Mouse (Mus musculus) skeletal muscle tissue, postnatal 0 days (tissue): ENCODE measurements around the gene Gcnt7. TPM values are rescaled to one million over a fixed set of nuclear protein-coding genes. Genes with fewer than 3 reads are reported as not detected.

Experiments used
- polyA plus RNA-seq: library from polyadenylated mRNA; unstranded; fragments of >200 nt; fragmentation: Nextera tagmentation; extraction: Ambion mirVana; gene quantifications from 2 replicates; pipeline ENCODE4 v1.2.1, GENCODE M21; 2015

The Gcnt7 gene
- polyA plus RNA-seq = 0.40 and 0.54 TPM in 2 replicates

DNA sequence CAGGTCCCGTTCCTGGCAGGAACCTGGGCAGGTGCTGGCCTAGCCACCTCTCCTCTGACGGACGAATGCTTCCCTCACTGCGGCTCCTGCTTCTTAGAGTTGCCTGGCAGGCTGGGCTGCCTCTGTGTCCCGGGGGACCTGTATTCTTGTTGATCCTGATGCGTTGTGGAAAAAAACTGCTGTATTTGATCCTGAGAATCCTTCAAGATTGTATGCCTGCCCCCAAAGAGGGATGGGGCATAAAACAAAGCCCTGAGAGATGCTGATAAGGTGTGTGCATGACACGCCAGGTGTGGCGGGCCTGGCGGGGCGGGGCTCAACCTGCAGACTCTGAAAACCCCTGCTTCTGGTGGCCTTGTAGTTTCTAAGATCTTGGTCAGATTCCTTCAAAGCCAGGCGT lies at the start of gene Gcnt7:
Gcnt7 (minus strand) TSS at position 101 of the 400 bp plus-strand sequence.

GRCm38 (mm10) chr2:172472318-172472717 lies 13.9 kb upstream of the Gcnt7 start, which contains the start of gene Fam209:
Gene Fam209, plus strand, starts transcription at chr2:172472520.

DNA sequence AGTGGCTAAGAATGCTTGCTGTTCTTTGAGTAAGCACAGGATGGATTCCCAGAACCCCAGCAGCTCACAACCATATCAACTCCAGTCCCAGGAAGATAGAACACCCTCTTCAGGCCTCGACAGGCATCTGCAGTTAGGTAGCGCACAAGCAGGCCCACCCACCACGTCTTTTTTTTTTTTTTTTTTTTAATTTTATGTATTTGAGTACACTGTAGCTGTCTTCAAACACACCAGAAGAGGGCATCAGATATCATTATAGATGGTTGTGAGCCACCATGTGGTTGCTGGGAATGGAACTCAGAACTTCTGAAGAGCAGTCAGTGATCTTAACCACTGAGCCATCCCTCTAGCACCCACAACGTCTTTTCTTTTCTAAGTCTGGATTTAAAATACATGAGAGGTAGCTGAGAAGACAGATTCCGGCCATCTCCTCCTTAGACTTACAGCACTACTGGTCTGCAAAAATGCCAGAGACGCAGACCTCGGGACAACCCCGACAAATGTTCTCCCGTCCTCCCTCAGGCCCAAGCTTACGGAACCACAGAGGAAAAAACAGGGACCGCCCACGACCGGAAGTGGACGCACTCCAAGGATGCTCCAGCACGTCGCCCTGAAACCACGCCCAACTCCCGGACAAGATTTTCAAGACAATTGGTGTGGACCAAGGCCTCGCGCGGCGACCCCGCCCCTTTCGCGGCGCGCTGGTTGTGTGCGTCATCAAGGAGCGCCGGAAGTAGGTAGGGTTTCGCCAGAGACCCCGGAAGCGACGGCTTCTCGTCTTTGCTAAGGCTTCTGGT lies 18.4 kb downstream of the Gcnt7 start, which contains the start of gene Rtf2:
Rtf2 (plus strand) TSS at position 714 of the 797 bp plus-strand sequence.

Other genes with a start within 250 kb of the Gcnt7 start
- gene Mc3r, start 210.1 kb downstream of the Gcnt7 start, polyA plus RNA-seq = not detected in 2 replicates
- gene Fam210b, start 113.0 kb downstream of the Gcnt7 start, polyA plus RNA-seq = 7.5 and 9.6 TPM in 2 replicates
- 15.2 and 16.5 TPM in 2 replicates for gene Aurka, start 88.1 kb downstream of the Gcnt7 start, polyA plus RNA-seq
- gene Cstf1, start 87.9 kb downstream of the Gcnt7 start, polyA plus RNA-seq = 22.3 and 24.0 TPM in 2 replicates
- 0.35 and 0.54 TPM in 2 replicates for gene Cass4, start 64.8 kb downstream of the Gcnt7 start, polyA plus RNA-seq
- 47.6 and 58.4 TPM in 2 replicates for gene Rtf2, start 18.0 kb downstream of the Gcnt7 start, polyA plus RNA-seq
- gene Fam209, start 13.9 kb upstream of the Gcnt7 start, polyA plus RNA-seq = 0.27 TPM in 1 of 2 replicates, not detected in the other
- 0.79 TPM in 1 of 2 replicates, not detected in the other for gene Tfap2c, start 91.0 kb upstream of the Gcnt7 start, polyA plus RNA-seq